Mouse (Mus musculus) B cell, adult (primary cell): ENCODE data around the gene Cfap126. TPM values are rescaled to one million over a fixed set of nuclear protein-coding genes. Genes with fewer than 3 reads are reported as not detected.

Source experiments
- total RNA-seq: library from RNA; stranded (reverse); gene quantifications from 4 replicates; pipeline ENCODE4 v1.2.4, GENCODE M21; 2023; ENCODE audit not compliant: inconsistent age

The Cfap126 gene
- 0.67 to 2.6 TPM (median 1.1 TPM) in 4 replicates for total RNA-seq

DNA sequence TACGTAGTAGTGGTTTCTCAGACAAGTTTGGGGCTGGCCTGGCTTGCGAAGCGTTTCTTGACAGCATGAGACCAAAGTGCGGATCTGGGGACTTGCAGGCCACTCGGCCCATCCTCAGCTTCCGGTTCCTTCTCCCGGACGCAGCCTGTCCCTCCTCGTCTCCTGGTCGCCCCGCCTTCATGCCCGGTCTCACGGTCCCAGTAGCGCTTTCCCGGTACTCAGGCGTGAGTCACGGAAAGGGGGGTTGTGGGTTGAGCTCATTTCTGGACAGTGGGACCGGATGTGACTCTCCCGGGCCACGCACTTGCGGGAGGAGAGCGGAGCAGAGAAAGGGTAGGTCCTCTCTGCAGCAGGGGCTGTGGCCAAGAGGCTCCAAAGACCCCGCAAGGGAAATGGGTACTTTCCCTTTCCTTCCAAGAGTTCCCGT is at the start of gene Cfap126:
Gene Cfap126, plus strand, starts transcription at position 46 of the 427 bp plus-strand sequence.

DNA sequence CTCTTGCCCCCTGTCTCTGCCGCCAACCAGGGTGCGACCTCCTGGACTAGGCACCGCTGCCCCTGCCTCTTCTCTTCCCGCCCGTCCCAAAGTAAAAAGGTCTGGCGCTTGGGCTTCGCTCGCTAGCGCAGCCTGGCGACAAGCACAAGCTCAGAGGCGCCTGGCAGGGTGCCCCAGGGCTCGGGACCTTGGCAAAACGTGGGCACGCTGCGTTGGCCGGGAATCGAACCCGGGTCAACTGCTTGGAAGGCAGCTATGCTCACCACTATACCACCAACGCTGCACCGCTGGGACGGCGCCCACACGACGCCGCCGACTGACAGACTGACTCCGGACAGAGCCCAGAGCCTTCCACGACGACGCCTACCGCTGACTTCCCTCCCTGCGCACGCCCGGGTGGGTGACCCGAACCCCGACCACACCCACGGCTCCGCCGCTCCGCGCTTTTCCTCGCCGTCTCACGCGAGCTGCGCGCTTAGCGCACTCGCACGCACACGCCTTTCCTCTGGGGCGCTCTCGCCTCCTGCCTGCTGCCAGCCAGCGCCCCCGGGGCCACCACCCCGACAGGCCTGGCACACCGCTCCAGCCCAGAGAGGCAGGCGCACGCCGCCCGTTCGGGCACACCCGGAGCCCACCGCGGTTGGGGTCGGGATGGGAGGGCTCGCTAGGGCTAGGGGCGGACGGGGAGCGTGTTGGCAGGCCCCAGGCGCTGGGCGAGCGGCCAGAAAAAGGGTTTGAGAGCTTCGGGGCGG is 49.1 kb upstream of the Cfap126 start, which contains the start of gene Fcgr3:
Gene Fcgr3, minus strand, starts transcription at position 445 of the 752 bp plus-strand sequence.

DNA sequence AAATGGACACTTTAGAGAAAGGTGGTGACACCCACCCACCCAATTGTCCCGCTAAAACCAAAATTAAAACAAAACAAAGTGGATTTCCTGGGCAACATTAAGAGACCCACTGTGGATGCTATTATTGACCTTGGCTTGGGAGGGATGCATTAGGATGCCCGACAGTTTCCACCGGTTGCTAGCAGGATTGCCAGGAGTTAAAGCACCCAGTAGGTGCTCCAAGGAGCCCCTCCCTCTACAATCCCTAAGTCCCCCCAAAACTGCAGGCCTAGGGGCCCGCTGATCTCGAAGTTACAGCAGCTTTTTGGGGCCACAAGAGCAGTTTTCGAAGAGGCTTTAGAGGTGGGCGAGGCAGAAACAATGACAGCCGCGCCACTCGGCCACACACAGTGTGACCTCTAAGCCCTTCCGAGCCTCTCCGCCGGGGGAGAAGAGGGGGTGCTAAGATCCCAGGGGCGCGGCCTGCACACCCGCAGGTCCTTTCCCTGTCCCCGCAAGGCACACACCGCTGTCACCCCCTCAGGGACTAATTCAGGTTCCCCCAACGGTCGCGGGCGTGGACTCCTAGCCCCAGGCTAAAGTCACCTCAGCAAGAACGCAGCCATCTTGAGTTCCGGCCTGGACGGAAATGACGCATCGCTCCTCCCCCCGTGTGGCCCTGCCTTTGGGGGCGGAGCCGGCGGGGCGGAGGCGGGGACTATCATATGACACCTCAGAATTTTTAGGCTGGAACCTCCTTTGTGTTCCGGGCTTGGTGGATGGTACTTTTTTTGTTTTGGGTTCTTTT is 36.4 kb downstream of the Cfap126 start, which contains the start of the genes Sdhc and Mpz:
Gene Sdhc, minus strand, starts transcription at position 630 of the 787 bp plus-strand sequence.
Gene Mpz, plus strand, starts transcription at position 738 of the 787 bp plus-strand sequence.

Other genes with a start within 250 kb of the Cfap126 start
- 44.9 to 52.1 TPM (median 47.7 TPM) in 4 replicates for gene Atf6, start 246.1 kb upstream of the Cfap126 start, total RNA-seq
- gene Gm26620, start 228.9 kb upstream of the Cfap126 start, total RNA-seq = 0.64 to 1.2 TPM (median 0.66 TPM) in 4 replicates
- 10.4 to 18.7 TPM (median 14.7 TPM) in 4 replicates for gene Dusp12, start 228.4 kb upstream of the Cfap126 start, total RNA-seq
- gene Fcrlb, start 201.0 kb upstream of the Cfap126 start, total RNA-seq = 1.2 to 1.6 TPM (median 1.5 TPM) in 4 replicates
- gene Fcrla, start 186.3 kb upstream of the Cfap126 start, total RNA-seq = 375 to 430 TPM (median 429 TPM) in 4 replicates
- gene Fcgr2b, start 137.4 kb upstream of the Cfap126 start, total RNA-seq = 240 to 258 TPM (median 249 TPM) in 4 replicates
- gene Fcgr4, start 95.0 kb upstream of the Cfap126 start, total RNA-seq = 0.42 to 1.5 TPM (median 1.0 TPM) in 4 replicates
- gene Fcgr3, start 49.0 kb upstream of the Cfap126 start, total RNA-seq = 1.7 to 2.7 TPM (median 2.1 TPM) in 4 replicates
- gene Sdhc, start 36.7 kb downstream of the Cfap126 start, total RNA-seq = 89.4 to 111 TPM (median 94.1 TPM) in 4 replicates
- gene Mpz, start 36.8 kb downstream of the Cfap126 start, total RNA-seq = not detected in 4 replicates
- not detected in 4 replicates for gene Pcp4l1, start 82.3 kb downstream of the Cfap126 start, total RNA-seq
- gene Nr1i3, start 100.1 kb downstream of the Cfap126 start, total RNA-seq = not detected in 4 replicates
- gene Tomm40l, start 108.6 kb downstream of the Cfap126 start, total RNA-seq = 21.8 to 26.5 TPM (median 24.2 TPM) in 4 replicates
- gene Apoa2, start 111.1 kb downstream of the Cfap126 start, total RNA-seq = not detected in 4 replicates
- 4.7 to 12.2 TPM (median 7.7 TPM) in 4 replicates for gene Fcer1g, start 120.4 kb downstream of the Cfap126 start, total RNA-seq
- not detected in 4 replicates for gene Adamts4, start 136.5 kb downstream of the Cfap126 start, total RNA-seq
- gene Ndufs2, start 137.5 kb downstream of the Cfap126 start, total RNA-seq = 120 to 147 TPM (median 125 TPM) in 4 replicates
- gene B4galt3, start 156.4 kb downstream of the Cfap126 start, total RNA-seq = 79.8 to 117 TPM (median 101 TPM) in 4 replicates
- gene Ppox, start 167.3 kb downstream of the Cfap126 start, total RNA-seq = 60.4 to 71.5 TPM (median 66.1 TPM) in 4 replicates
- gene Usp21, start 174.1 kb downstream of the Cfap126 start, total RNA-seq = 48.5 to 60.7 TPM (median 55.3 TPM) in 4 replicates
- gene Ufc1, start 181.1 kb downstream of the Cfap126 start, total RNA-seq = 44.8 to 53.1 TPM (median 48.1 TPM) in 4 replicates
- gene Dedd, start 215.2 kb downstream of the Cfap126 start, total RNA-seq = 31.3 to 39.4 TPM (median 34.5 TPM) in 4 replicates
- gene Nit1, start 231.7 kb downstream of the Cfap126 start, total RNA-seq = 26.8 to 31.8 TPM (median 28.6 TPM) in 4 replicates
- gene Pfdn2, start 231.8 kb downstream of the Cfap126 start, total RNA-seq = 67.5 to 78.8 TPM (median 74.9 TPM) in 4 replicates
- 0.32 to 0.58 TPM (median 0.45 TPM) in 4 replicates for gene Klhdc9, start 246.9 kb downstream of the Cfap126 start, total RNA-seq